10 mouse cellular contexts compared by ENCODE assay signal in the genomic region with DNA sequence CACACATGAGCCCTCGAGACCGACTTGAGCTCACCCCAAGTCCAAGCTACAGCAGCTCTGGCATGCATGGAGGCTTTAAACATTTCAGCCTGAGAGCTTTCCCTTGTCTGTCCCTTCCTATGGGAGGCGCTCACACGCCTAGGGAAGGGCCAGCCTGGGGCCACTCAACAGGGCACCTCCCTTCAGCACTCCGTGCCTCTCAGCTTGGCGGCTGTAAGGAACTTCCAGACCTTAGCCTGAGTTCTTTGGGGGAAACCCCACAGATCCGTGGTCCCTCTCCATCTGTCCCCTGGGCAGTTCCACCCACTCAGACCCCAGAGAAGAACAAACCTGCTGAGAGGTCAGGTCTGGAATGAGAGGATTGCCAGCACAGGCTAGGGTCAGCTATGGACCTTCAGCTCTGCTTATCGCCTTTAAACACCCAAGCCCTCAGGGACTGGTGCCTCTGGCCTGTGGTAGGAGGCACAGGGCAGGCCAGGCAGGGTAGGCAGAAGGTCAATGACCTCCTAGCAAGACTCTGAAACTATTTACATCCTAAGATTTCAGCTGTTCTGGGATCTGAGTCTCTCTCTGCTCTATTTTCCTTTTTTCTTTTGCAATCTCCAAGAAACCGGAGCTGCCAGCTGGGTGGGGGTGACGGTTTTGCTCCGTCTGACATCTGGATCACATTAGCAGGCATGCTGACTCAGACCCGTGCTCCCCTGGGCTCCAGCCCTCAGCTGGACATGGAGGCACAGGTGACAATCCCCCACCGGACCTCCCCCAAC. TPM values are rescaled to one million over a fixed set of nuclear protein-coding genes. Genes with fewer than 3 reads are reported as not detected.
A peak's percentile ranks its signal among the peaks of the same experiment; 100 is the strongest.
DNase-seq lines count a peak whose midpoint lies in the region; ATAC-seq lines count a peak whose summit lies in the region.
"Had no signal": no experiment of that assay in that cellular context is flagged by ENCODE, and none has a peak within 500 bp of the region (broad histone marks: within the 10 kb centered on the region; RNA-seq: fewer than 3 reads in every experiment).

No protein-coding gene starts in this region.

- no peaks in the 10 kb centered on the region for H3K27me3 ChIP-seq in embryonic facial prominence, embryonic 14.5 days (replicated peaks; ENCODE audit: control insufficient read depth, insufficient read depth, low read length)
- H3K27me3 ChIP-seq: CH12.LX; liver, embryonic 15.5 days had no signal

- no peak overlapping the region for H3K9ac ChIP-seq in embryonic facial prominence, embryonic 14.5 days (ENCODE audit: low read depth, low read length)
- H3K9ac ChIP-seq: liver, embryonic 15.5 days had no signal

- ATAC-seq in embryonic facial prominence, embryonic 14.5 days (ENCODE audit: low read depth): no peak
- no peak for ATAC-seq in CD4-positive, CD25-positive, alpha-beta regulatory T cell, adult 4 months
- no peak for ATAC-seq in activated CD4-positive, CD25-positive, alpha-beta regulatory T cell, adult 4 months

- intact Hi-C loops in heart, postnatal 25 days (cut with DNase I): no loop called here
- intact Hi-C loops in heart, postnatal 14 days (cut with DNase I): loop anchor here (10.0 kb wide), 1 partner anchor 45 kb away; no protein-coding TSS in a partner anchor
- intact Hi-C loops in left cerebral cortex, postnatal 36 days (cut with DNase I): no loop called here

- H3K9me3 ChIP-seq in embryonic facial prominence, embryonic 14.5 days (ENCODE audit: control insufficient read depth, low read length): no peaks in the 10 kb centered on the region
- H3K9me3 ChIP-seq: liver, embryonic 15.5 days had no signal

- peak overlapping the region; percentile 35 for H3K27ac ChIP-seq in embryonic facial prominence, embryonic 14.5 days (replicated peaks; ENCODE audit: low read depth, low read length)
- H3K27ac ChIP-seq: liver, embryonic 15.5 days had no signal

- 21% methylated on average over 13 of the region's 13 CpGs for WGBS in embryonic facial prominence, embryonic 14.5 days

- H3K4me3 ChIP-seq in embryonic facial prominence, embryonic 14.5 days (ENCODE audit: low read depth, low read length): no peak overlapping the region
- H3K4me3 ChIP-seq: liver, embryonic 15.5 days had no signal

- peaks cover 36% of the 10 kb centered on the region for H3K36me3 ChIP-seq in embryonic facial prominence, embryonic 14.5 days (ENCODE audit: control insufficient read depth, insufficient read depth, low read length)
- H3K36me3 ChIP-seq: liver, embryonic 15.5 days had no signal

- DNase-seq in heart, adult 18-20 months: peak; percentile 76 to 82
- no peak for DNase-seq in heart, postnatal 25 days (ENCODE audit: low spot score)
- peak; percentile 85 for DNase-seq in 3T3-L1 (ENCODE audit: low read depth, low spot score)
- peak; percentile 70 for DNase-seq in embryonic facial prominence, embryonic 14.5 days (ENCODE audit: low spot score)
- DNase-seq in heart, postnatal 14 days: peak; percentile 68 to 69
- no peak for DNase-seq in left cerebral cortex, postnatal 36 days (ENCODE audit: low spot score in 2 of 2)

- peaks cover 19% of the 10 kb centered on the region for H3K4me1 ChIP-seq in embryonic facial prominence, embryonic 14.5 days (ENCODE audit: control insufficient read depth, insufficient read depth, low read length)

- H3K4me2 ChIP-seq in embryonic facial prominence, embryonic 14.5 days (ENCODE audit: low read depth, low read length): no peak overlapping the region
- H3K4me2 ChIP-seq: liver, embryonic 15.5 days had no signal

RNA-seq across cellular contexts. Expression of a gene that starts 19.5 kb away (rescaled TPM):
- total RNA-seq in heart, adult 18-20 months (2021): 10 to 100 TPM; 33.9 to 34.9 TPM
- total RNA-seq in heart, postnatal 25 days (2021): 10 to 100 TPM; 33.3 to 35.7 TPM
- polyA plus RNA-seq in embryonic facial prominence, embryonic 14.5 days (2014; fragmentation: Nextera tagmentation; extraction: Ambion mirVana): 45.6 and 48.1 TPM in 2 replicates
- total RNA-seq in heart, postnatal 14 days (2021): 10 to 100 TPM; 47.6 to 48.3 TPM
- polyA plus RNA-seq in CD4-positive, CD25-positive, alpha-beta regulatory T cell, adult 4 months (2017; shearing (Covaris generic)): 1 to 10 TPM in 1 of 2 experiments, under 1 TPM in 1; 0.84 to 1.3 TPM
- 10 to 100 TPM; 49.1 to 49.7 TPM for total RNA-seq in left cerebral cortex, postnatal 36 days (2021)
- under 1 TPM; 0.37 to 0.54 TPM for polyA plus RNA-seq in activated CD4-positive, CD25-positive, alpha-beta regulatory T cell, adult 4 months (2017; shearing (Covaris generic))

RNA-seq across cellular contexts. Expression of a gene that starts 55.4 kb away (rescaled TPM):
- total RNA-seq in heart, adult 18-20 months (2021): 100 to 1,000 TPM; 287 to 306 TPM
- total RNA-seq in heart, postnatal 25 days (2021): 100 to 1,000 TPM; 277 to 296 TPM
- 27.3 and 28.4 TPM in 2 replicates for polyA plus RNA-seq in embryonic facial prominence, embryonic 14.5 days (2014; fragmentation: Nextera tagmentation; extraction: Ambion mirVana)
- total RNA-seq in heart, postnatal 14 days (2021): 100 to 1,000 TPM; 238 to 261 TPM
- polyA plus RNA-seq in CD4-positive, CD25-positive, alpha-beta regulatory T cell, adult 4 months (2017; shearing (Covaris generic)): 10 to 100 TPM; 22.0 to 27.0 TPM
- total RNA-seq in left cerebral cortex, postnatal 36 days (2021): 10 to 100 TPM; 21.2 to 25.0 TPM
- 10 to 100 TPM; 23.8 to 28.5 TPM for polyA plus RNA-seq in activated CD4-positive, CD25-positive, alpha-beta regulatory T cell, adult 4 months (2017; shearing (Covaris generic))

Comparison
In these comparisons a context has a peak if more than half of its experiments do, and no peak if none do; other contexts are left out.
1. DNase-seq: peak in heart, adult 18-20 months (2 of 2), 3T3-L1 (single experiment), embryonic facial prominence, embryonic 14.5 days (single experiment) and heart, postnatal 14 days (2 of 2); none in heart, postnatal 25 days (single experiment) and left cerebral cortex, postnatal 36 days (0 of 2).
2. RNA of a gene that starts 55.4 kb away (total RNA-seq): 287 to 306 TPM in heart, adult 18-20 months, 277 to 296 TPM in heart, postnatal 25 days and 238 to 261 TPM in heart, postnatal 14 days; 21.2 to 25.0 TPM in left cerebral cortex, postnatal 36 days; every median in the first group is over 4 times any median in the second.